Mouse (Mus musculus): ENCODE measurements around the gene Jazf1. TPM values are rescaled to one million over a fixed set of nuclear protein-coding genes. Genes with fewer than 3 reads are reported as not detected.

Gene Jazf1
- polyA plus RNA-seq, 1 experiment = 0.43 TPM

GRCm38 (mm10) chr6:52734630-52735029 lies 333.8 kb downstream of the Jazf1 start:
- DNase-seq (ENCODE audit: low read depth in 1 of 2, low spot score in 2 of 2) = no peak
- no peak for TF ChIP-seq CTCF (IDR thresholded peaks at IDR 0.05; ENCODE audit: extremely low read depth, insufficient read depth, insufficient read length, insufficient replicate concordance)
- no peak for TF ChIP-seq POLR2A (IDR thresholded peaks at IDR 0.05; ENCODE audit: low read depth, low read length)
- H3K36me3 ChIP-seq (ENCODE audit: control insufficient read depth, insufficient read depth, low read length) = peaks cover 28% of the 10 kb centered on the region
- no peak overlapping the region for H3K4me3 ChIP-seq (ENCODE audit: extremely low read depth, insufficient read depth, insufficient read length)
- no peaks in the 10 kb centered on the region for H3K4me1 ChIP-seq (ENCODE audit: control insufficient read depth, insufficient read depth, insufficient read length)
- 93% methylated on average over 2 of the region's 2 CpGs for WGBS
- no peaks in the 10 kb centered on the region for H3K27me3 ChIP-seq (ENCODE audit: control insufficient read depth, insufficient read depth, low read length)
- no peak overlapping the region for H3K27ac ChIP-seq (ENCODE audit: insufficient read depth, low read length)

- no peaks in the 10 kb centered on the region for H3K4me1 ChIP-seq (ENCODE audit: control insufficient read depth, insufficient read depth, insufficient read length)
- H3K27me3 ChIP-seq (ENCODE audit: control insufficient read depth, insufficient read depth, low read length) = no peaks in the 10 kb centered on the region
- H3K36me3 ChIP-seq (ENCODE audit: control insufficient read depth, insufficient read depth, low read length) = peaks cover 25% of the 10 kb centered on the region
- TF ChIP-seq POLR2A (IDR thresholded peaks at IDR 0.05; ENCODE audit: low read depth, low read length) (no peak), CTCF (IDR thresholded peaks at IDR 0.05; ENCODE audit: extremely low read depth, insufficient read depth, insufficient read length, insufficient replicate concordance) (no peak)
- no peak overlapping the region for H3K27ac ChIP-seq (ENCODE audit: insufficient read depth, low read length)
- 92% methylated on average over 4 of the region's 4 CpGs for WGBS
- H3K4me3 ChIP-seq (ENCODE audit: extremely low read depth, insufficient read depth, insufficient read length) = no peak overlapping the region
- no peak for DNase-seq (ENCODE audit: low read depth in 1 of 2, low spot score in 2 of 2)
These were observed 338.1 kb downstream of the Jazf1 start for GRCm38 (mm10) chr6:52730338-52730737.

DNA sequence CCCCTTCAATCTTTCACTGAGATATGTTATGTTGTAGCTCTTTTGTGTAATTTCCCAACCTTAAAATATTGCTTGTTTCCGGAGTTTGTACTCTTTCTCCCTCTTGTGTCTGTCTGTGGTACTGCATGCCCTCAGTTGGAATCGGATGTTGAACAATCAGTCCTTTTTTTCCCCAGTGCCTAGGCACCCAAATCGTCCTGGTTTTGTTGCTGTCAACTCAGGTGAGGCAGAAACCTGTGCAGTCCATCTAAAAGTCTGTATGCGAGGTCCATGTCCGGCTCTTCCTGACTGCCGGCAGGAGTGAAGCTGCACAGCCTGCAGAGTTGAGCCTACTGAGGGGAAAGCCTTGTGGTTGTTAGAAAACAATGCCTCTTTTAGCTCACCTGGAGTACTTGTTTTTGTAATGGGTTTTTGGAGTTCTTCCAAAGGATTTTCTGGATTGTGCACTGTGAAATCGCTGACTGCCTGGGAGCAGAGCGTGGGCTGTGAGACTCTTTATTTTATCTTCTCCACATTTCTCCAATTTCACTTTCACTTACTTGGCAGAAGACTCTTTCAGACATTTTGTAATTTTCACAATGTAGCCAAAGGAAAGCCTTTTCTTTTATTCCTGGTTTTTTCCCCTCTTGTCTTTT lies 343.5 kb downstream of the Jazf1 start:
- Histone ChIP-seq H3K4me3 (ENCODE audit: extremely low read depth, insufficient read depth, insufficient read length) (no peak overlapping the region), H3K36me3 (ENCODE audit: control insufficient read depth, insufficient read depth, low read length) (peaks cover 19% of the 10 kb centered on the region), H3K27ac (ENCODE audit: insufficient read depth, low read length) (no peak overlapping the region), H3K27me3 (ENCODE audit: control insufficient read depth, insufficient read depth, low read length) (no peaks in the 10 kb centered on the region), H3K4me1 (ENCODE audit: control insufficient read depth, insufficient read depth, insufficient read length) (no peaks in the 10 kb centered on the region; the same call in 1 of the 2 replicates)
- DNase-seq (ENCODE audit: low read depth in 1 of 2, low spot score in 2 of 2) = peak; percentile 41 to 56
- 59% methylated on average over 8 of the region's 8 CpGs for WGBS
- peak; percentile 34; the same call in 1 of the 2 replicates for TF ChIP-seq CTCF (IDR thresholded peaks at IDR 0.05; ENCODE audit: extremely low read depth, insufficient read depth, insufficient read length, insufficient replicate concordance)
- TF ChIP-seq POLR2A (IDR thresholded peaks at IDR 0.05; ENCODE audit: low read depth, low read length) = no peak

Other genes with a start within 250 kb of the Jazf1 start
- 0.33 and 0.37 TPM in 2 replicates for gene Creb5, start 218.6 kb upstream of the Jazf1 start, polyA plus RNA-seq (2012; rRNA removed)

Measured in spleen, adult 2 months (tissue).